Mouse (Mus musculus): Measurements from ENCODE around the gene Golt1a.

Golt1a gene

GRCm38 (mm10) chr1:133350210-133350609 is 40.6 kb downstream of the Golt1a start, which contains the start of gene Ren1:
Gene Ren1 (plus strand): TSS chr1:133350510.
- DNase-seq: no peak

- no peak for DNase-seq
These were observed 42.2 kb downstream of the Golt1a start for GRCm38 (mm10) chr1:133351762-133352161.

GRCm38 (mm10) chr1:133353371-133353809 is 43.8 kb downstream of the Golt1a start:
- DNase-seq: peak; percentile 92 to 94

- DNase-seq: no peak
These were observed 45.9 kb downstream of the Golt1a start for GRCm38 (mm10) chr1:133355469-133355868.

- DNase-seq: no peak
These were observed 46.3 kb downstream of the Golt1a start for GRCm38 (mm10) chr1:133355912-133356311.

- no peak for DNase-seq
These were observed 46.7 kb downstream of the Golt1a start for GRCm38 (mm10) chr1:133356330-133356729.

GRCm38 (mm10) chr1:133361006-133361405 is 51.4 kb downstream of the Golt1a start:
- DNase-seq: no peak

- DNase-seq: no peak
These were observed 52.5 kb downstream of the Golt1a start for GRCm38 (mm10) chr1:133362103-133362502.

- DNase-seq: peak; percentile 84 to 88
These were observed 53.8 kb downstream of the Golt1a start, which contains the start of gene Etnk2 for GRCm38 (mm10) chr1:133363276-133364021. Gene Etnk2 (plus strand): TSS chr1:133363572.

GRCm38 (mm10) chr1:133364022-133364630 is 54.5 kb downstream of the Golt1a start:
- DNase-seq: no peak

GRCm38 (mm10) chr1:133364890-133365289 is 55.3 kb downstream of the Golt1a start:
- no peak for DNase-seq

- DNase-seq: no peak
These were observed 57.5 kb downstream of the Golt1a start for GRCm38 (mm10) chr1:133366951-133367605.

- peak; percentile 50 to 63 for DNase-seq
These were observed 58.2 kb downstream of the Golt1a start for GRCm38 (mm10) chr1:133367606-133368488.

- peak; percentile 79 to 83 for DNase-seq
These were observed 59.0 kb downstream of the Golt1a start for GRCm38 (mm10) chr1:133368644-133369043.

- DNase-seq: peak; percentile 50 to 66
These were observed 60.8 kb downstream of the Golt1a start for GRCm38 (mm10) chr1:133370352-133370751.

- no peak for DNase-seq
These were observed 61.8 kb downstream of the Golt1a start for GRCm38 (mm10) chr1:133371431-133371830.

GRCm38 (mm10) chr1:133372113-133372512 is 62.5 kb downstream of the Golt1a start:
- DNase-seq: no peak

All from cerebellum, postnatal 10 days (tissue).